Mouse (Mus musculus) induced T-regulatory cell, adult 2 months (primary cell): ENCODE data around the gene Nop2.

Experiments
- DNase-seq: peaks from one replicate; pipeline ENCODE4 v3.0.0-alpha.2; 2012; ENCODE audit warnings: low read depth

Nop2 gene

DNA sequence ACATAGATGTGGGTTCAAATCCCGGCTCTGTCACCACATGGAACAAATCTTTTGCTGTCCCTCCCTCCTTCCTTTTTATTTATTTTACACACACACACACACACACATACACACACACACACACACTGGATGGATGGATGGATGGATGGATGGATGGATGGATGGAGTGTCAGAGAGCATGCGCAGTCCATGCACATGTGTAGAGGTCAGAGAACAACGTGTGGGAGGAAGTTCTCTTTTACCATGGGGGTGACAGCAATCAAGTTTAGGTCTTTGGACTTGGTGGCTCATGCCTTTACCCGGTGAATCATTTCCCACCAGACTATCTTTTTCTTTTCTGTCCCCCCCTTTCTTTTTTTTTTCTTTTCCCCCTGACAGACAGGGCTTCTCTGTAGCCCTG, 22.0 kb downstream of the Nop2 start:
- no peak for DNase-seq

GRCm38 (mm10) chr6:125154550-125154949, 22.8 kb downstream of the Nop2 start:
- DNase-seq = peak; percentile 58

DNA sequence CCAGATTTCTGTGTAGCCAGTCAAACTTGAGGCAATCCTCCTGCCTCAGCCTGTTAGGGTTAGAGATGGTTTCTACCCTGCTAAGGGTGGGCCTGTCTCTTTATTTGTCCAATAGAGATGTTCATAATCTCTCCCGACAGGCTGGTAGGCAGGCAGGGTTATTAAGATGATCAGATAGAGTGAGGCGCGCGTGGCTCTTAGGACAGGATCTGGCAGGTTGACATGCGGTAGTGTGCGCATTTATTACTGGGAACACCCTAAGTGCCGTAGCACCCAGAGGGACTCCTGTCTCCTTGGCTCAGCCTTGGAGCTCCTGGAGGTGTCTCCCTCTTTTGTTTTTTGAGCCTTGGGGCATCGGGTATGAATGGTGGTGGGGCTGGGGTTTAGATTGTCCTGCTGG, 23.6 kb downstream of the Nop2 start:
- no peak for DNase-seq

DNA sequence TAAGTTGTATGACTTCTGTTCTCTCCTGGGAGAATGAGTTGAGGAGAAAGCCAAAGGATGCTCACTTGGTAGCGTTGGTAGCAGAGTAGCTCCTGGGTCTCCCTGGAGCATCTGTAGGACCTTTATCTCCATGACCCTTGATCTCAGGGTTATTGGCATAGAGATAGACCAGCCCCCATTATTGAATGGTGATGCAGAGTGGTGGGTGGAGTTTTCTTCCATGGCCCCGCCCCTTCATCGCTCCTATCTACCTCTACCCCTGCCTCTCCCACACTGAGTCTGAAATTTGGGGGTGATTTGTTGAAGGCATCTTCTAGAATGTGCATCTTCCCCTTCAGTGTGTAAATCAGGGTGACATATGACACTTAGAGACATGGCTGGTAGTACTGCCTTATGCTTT, 24.8 kb downstream of the Nop2 start:
- no peak for DNase-seq

DNA sequence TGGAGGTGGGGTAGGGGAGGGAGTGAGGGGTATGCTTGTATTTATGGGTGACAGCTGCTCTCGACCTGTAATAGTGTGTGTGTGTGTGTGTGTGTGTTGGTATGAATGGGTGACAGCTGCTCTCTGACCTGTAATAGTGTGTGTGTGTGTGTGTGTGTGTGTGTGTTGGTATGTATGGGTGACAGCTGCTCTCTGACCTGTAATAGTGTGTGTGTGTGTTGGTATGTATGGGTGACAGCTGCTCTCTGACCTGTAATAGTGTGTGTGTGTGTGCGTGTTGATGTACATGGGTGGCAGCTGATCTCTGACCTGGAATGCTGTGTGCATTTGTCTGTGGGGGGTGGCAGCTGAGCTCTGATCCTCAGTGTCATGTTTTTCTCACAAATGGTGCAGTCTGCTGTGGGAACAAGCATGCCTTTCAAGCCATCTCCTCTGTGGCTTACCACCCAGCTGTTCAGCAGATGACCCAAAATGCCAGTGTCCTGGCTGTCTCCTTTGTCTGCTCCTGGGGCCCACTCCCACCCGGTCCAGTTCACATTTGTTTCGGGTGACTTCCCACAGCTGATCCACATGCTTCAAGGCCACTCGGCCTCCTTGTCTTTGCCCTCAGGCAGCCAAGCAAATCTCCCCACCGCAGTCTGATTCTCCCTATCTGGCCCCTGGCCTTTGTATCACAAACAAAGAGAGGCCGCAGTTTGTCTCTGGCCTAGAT, 25.4 kb downstream of the Nop2 start:
- DNase-seq = no peak

- no peak for DNase-seq
Observed at GRCm38 (mm10) chr6:125158944-125159492, 27.3 kb downstream of the Nop2 start.

- no peak for DNase-seq
Observed at GRCm38 (mm10) chr6:125159773-125160557, 28.3 kb downstream of the Nop2 start.

DNA sequence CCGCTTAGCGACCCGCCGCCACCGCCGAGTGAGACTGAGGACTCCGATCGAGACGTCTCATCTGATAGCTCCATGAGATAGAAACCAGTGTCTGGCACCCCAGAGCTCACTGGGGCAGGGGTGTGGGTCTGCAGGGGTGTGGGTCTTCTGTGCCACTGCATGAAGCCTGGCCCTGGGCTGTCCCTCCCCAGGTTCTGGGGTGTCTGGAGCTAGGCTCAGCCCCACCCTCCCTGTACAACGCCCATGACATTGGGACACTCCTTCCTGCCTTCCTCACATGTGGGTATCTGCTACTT, 28.8 kb downstream of the Nop2 start:
- peak; percentile 30 for DNase-seq

DNA sequence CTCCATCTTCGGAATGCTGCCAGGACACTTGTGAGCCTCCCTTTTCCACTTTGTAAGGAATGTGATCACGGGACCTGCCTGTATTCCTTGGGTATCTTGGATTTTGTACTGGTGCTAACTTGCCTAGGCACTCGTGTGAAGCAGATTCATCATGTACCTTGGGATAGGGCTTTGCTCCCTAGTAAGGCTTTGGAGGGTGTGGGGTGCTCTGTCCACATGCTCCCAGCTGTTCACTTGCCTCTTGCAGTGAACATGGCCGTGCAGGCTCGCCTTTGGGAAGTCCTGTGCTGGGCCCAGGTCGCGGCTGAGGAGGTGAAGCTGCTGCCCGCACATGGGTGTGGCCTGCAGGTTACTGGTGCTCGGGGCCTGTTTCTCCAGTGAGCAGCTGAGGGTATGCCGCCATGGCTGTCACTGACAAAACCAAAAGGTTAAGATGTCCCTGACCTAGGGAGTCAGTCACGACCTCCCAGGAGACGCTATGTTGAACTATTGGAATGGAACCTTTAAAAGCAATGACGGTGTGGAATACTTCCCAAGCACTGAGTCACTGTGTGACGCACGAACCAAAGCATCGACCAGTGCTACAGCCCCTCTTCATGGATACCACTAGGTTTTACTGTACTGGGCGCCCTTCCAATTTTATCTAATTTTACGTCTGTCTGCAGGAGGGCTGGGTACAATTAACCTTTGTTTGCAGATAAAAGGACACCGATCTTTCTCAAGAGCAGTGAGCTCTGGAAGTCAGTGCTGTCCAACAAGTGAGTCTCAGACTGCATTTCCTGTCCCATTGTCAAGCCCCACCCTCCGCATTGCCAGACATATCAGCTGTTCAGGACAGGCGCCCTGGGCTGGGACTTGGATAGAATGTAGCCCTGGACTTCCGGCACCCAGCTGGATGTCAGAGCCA, 29.4 kb downstream of the Nop2 start:
- peak; percentile 66 for DNase-seq

DNA sequence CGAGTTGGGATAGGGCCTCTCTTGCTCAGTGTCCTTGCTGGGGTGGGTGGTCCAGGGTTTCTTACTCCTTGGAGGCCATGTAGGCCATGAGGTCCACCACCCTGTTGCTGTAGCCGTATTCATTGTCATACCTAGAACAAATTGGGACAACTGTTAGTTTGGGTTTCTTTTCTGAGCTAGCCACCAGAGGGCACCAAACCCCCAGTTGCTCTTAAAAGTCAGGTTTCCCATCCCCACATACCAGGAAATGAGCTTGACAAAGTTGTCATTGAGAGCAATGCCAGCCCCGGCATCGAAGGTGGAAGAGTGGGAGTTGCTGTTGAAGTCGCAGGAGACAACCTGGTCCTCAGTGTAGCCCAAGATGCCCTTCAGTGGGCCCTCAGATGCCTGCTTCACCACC, 30.3 kb downstream of the Nop2 start:
- DNase-seq = peak; percentile 93

DNA sequence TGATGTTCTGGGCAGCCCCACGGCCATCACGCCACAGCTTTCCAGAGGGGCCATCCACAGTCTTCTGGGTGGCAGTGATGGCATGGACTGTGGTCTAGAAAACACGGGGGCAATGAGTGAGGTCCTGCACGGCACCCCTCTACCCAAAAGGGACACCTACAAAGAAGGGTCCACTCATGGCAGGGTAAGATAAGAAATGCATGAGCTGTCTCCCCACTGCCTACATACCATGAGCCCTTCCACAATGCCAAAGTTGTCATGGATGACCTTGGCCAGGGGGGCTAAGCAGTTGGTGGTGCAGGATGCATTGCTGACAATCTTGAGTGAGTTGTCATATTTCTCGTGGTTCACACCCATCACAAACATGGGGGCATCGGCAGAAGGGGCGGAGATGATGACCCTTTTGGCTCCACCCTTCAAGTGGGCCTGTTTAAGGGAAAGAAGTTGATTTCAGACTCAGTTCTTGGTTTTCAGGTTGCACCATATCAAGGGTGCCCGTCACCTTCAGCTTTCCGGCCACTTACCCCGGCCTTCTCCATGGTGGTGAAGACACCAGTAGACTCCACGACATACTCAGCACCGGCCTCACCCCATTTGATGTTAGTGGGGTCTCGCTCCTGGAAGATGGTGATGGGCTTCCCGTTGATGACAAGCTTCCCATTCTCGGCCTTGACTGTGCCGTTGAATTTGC, 31.1 kb downstream of the Nop2 start:
- peak; percentile 29 for DNase-seq

- peak; percentile 50 for DNase-seq
Observed at GRCm38 (mm10) chr6:125163801-125164657, 32.3 kb downstream of the Nop2 start.

DNA sequence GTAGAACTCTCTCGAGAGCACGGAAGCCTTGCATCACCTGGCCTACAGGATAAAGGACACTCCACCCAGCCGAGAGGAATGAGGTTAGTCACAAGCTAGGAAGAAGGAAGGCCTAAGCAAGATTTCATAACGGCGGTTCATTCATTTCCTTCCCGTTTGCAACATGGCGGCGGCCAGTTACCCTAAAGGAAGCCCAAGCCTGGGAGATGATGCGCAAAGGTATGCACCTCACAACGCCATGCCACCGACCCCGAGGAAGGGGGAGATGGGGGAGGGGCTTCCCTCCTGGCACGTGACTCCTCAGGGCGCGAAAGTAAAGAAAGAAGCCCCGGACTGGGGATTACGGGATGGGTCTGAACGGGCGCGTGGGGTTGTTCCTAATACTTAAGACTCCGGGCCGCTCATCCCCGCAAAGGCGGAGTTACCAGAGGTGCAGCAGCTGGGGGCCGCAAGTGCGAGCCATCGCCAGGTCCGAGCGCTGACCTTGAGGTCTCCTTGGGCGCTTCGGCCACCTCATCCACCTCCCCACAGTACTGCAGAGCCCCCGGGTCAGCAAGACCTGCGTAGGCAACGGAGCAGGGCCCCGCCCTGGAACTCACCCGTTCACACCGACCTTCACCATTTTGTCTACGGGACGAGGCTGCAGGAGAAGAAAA, 33.1 kb downstream of the Nop2 start:
- peak; percentile 87 for DNase-seq

GRCm38 (mm10) chr6:125165328-125165891, 33.7 kb downstream of the Nop2 start:
- peak; percentile 98 for DNase-seq

DNA sequence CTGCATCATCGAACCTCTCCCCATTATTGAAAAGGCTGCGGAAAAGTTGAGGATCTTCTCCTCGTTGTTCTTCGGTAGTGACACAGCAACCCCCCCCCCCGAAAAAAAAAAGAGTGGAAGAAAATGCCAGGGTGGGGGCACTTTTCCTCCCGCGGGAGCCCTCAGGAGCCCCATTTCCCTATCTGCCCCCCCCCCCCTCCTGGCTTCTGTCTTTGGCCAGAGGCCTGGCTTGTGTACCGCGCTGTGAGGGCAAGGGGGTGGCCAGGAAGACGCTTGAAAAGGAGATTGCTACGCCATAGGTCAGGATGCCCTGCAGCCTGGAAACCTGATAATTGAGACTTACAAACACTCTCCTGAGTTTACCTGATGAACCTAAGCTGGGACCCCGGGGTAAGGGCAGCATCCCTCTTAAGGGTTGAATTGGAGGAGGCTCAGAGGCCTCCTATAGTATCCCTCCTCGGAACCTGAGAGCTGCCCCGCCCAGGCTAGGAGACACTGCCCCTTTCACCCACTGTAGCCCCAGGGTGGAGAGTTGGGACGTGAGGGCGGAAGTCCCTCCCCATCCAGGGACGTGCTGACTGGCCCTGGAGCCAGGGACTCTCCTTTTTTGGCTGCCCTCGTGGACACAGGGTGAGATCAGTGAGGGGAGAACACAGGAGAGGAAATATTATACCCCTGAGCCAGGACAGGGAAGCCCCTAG, 34.5 kb downstream of the Nop2 start, which contains the start of gene Gapdh:
Gene Gapdh (minus strand): TSS at position 417 of the 701 bp plus-strand sequence.
- DNase-seq = peak; percentile 59

DNA sequence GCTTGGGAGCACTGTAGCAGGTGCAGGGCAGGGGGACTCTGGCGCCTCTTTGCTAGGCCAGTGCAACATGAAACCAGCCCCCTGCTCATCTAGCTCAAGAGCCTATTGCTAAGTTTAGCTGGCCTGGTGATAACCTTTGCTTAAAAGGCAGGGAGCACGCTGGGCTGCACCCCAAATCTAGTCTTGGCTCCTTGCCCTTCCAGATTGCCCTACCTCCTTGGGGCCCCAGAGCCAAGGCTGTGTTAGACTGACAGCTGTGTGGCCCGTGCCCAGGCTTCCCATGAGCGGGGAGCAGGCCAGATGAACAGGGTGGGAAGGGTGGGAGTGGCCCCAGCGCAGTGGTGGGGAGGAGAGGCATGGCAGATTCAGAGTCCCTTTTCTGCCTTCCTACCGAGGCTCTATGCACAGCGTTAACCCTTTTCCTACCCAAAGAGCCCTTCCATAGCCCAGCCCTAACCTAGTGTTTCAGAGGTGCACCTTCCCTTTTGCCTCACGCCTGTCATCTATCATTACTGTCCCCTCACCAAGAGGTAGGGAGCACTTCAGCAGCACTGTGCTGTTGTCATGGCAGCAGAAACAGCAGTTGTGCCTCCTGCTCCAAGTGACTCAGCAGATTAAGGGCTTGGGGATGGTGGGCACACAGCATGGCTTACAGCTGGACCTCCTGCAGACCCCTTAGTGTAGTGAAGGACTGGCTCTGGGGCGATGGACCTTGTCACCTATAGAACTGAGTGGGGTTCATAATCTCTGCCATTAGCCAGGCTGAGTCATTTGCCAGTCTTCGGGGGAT, 35.3 kb downstream of the Nop2 start:
- DNase-seq = no peak

GRCm38 (mm10) chr6:125168086-125168485, 36.4 kb downstream of the Nop2 start:
- no peak for DNase-seq

DNA sequence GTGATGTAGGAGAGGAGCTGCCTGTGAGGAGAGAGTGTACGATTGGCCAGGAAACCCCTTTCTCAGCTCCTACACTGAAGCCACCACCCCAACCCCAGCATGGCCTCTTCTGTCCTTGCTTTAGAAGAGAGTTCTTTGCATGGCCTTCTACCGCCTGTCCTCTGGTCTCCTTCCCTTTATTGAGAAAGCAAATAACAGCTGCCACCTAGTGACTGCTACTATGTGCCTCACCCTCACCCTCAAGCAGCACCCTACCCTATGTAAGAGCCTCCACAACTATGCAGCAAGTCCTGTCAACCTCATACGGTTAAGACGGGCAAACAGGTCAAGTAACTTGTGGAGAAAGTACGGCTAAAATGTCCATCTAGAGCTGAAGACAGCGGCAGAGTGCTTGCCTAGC, 38.5 kb downstream of the Nop2 start:
- no peak for DNase-seq
